Mouse (Mus musculus): ENCODE results near the gene Slc36a2. TPM values are rescaled to one million over a fixed set of nuclear protein-coding genes. Genes with fewer than 3 reads are reported as not detected.

Slc36a2 gene
- polyA plus RNA-seq, 1 experiment: 0.03 TPM

- no peaks in the 10 kb centered on the region; the same call in 1 of the 2 replicates for H3K36me3 ChIP-seq (ENCODE audit: control insufficient read depth)
- TF ChIP-seq TAL1 (IDR thresholded peaks at IDR 0.05; ENCODE audit: low read length) (no peak), GATA1 (IDR thresholded peaks at IDR 0.05; ENCODE audit: low read length) (no peak)
- H3K27me3 ChIP-seq (ENCODE audit: control insufficient read depth): no peaks in the 10 kb centered on the region
- H3K9me3 ChIP-seq (ENCODE audit: control insufficient read depth, low read length): no peaks in the 10 kb centered on the region
- no peaks in the 10 kb centered on the region for H3K4me1 ChIP-seq (ENCODE audit: control insufficient read depth)
- no peak overlapping the region for H3K4me3 ChIP-seq (replicated peaks)
Observed at GRCm38 (mm10) chr11:55170501-55170900, 14.4 kb downstream of the Slc36a2 start.

- TF ChIP-seq GATA1 (IDR thresholded peaks at IDR 0.05; ENCODE audit: low read length) (no peak), TAL1 (IDR thresholded peaks at IDR 0.05; ENCODE audit: low read length) (no peak)
- Histone ChIP-seq H3K27me3 (ENCODE audit: control insufficient read depth) (no peaks in the 10 kb centered on the region), H3K4me3 (replicated peaks) (no peak overlapping the region), H3K36me3 (ENCODE audit: control insufficient read depth) (no peaks in the 10 kb centered on the region; the same call in 1 of the 2 replicates), H3K9me3 (ENCODE audit: control insufficient read depth, low read length) (no peaks in the 10 kb centered on the region), H3K4me1 (ENCODE audit: control insufficient read depth) (no peaks in the 10 kb centered on the region)
Observed at GRCm38 (mm10) chr11:55168914-55169313, 16.0 kb downstream of the Slc36a2 start.

GRCm38 (mm10) chr11:55168504-55168903 lies 16.4 kb downstream of the Slc36a2 start:
- Histone ChIP-seq H3K4me3 (replicated peaks) (no peak overlapping the region), H3K27me3 (ENCODE audit: control insufficient read depth) (no peaks in the 10 kb centered on the region), H3K36me3 (ENCODE audit: control insufficient read depth) (no peaks in the 10 kb centered on the region; the same call in 1 of the 2 replicates), H3K9me3 (ENCODE audit: control insufficient read depth, low read length) (no peaks in the 10 kb centered on the region), H3K4me1 (ENCODE audit: control insufficient read depth) (no peaks in the 10 kb centered on the region)
- no peak for TF ChIP-seq GATA1 (IDR thresholded peaks at IDR 0.05; ENCODE audit: low read length)
- TF ChIP-seq TAL1 (IDR thresholded peaks at IDR 0.05; ENCODE audit: low read length): no peak

GRCm38 (mm10) chr11:55165748-55166147 lies 19.1 kb downstream of the Slc36a2 start:
- Histone ChIP-seq H3K4me1 (ENCODE audit: control insufficient read depth) (no peaks in the 10 kb centered on the region; the same call in 1 of the 2 replicates), H3K4me3 (replicated peaks) (no peak overlapping the region), H3K27me3 (ENCODE audit: control insufficient read depth) (no peaks in the 10 kb centered on the region), H3K9me3 (ENCODE audit: control insufficient read depth, low read length) (no peaks in the 10 kb centered on the region), H3K36me3 (ENCODE audit: control insufficient read depth) (peaks cover 3% of the 10 kb centered on the region; the same call in 1 of the 2 replicates)
- TF ChIP-seq TAL1 (IDR thresholded peaks at IDR 0.05; ENCODE audit: low read length) (no peak), GATA1 (IDR thresholded peaks at IDR 0.05; ENCODE audit: low read length) (no peak)

DNA sequence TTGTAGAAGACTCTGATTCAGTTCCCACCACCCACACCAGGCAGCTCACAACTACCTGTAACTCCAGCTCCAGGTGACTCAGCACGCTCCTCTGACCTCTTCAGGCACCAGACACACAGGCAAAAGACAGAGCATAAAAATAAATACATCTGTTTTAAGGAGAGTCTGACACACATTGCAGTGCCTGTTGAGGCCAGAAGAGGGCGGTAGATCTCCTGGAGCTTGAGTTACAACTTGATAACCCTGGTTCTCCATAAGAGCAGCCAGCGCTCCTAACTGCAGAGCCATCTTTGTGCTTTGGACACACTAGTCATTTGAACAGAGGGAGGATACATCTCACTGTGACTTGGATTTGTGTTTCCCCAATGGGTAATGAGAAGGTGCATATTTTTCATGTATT lies 20.2 kb downstream of the Slc36a2 start:
- TF ChIP-seq GATA1 (IDR thresholded peaks at IDR 0.05; ENCODE audit: low read length) (no peak), TAL1 (IDR thresholded peaks at IDR 0.05; ENCODE audit: low read length) (no peak)
- Histone ChIP-seq H3K36me3 (ENCODE audit: control insufficient read depth) (peaks cover 3% of the 10 kb centered on the region; the same call in 1 of the 2 replicates), H3K27me3 (ENCODE audit: control insufficient read depth) (no peaks in the 10 kb centered on the region), H3K9me3 (ENCODE audit: control insufficient read depth, low read length) (no peaks in the 10 kb centered on the region), H3K4me3 (replicated peaks) (no peak overlapping the region), H3K4me1 (ENCODE audit: control insufficient read depth) (no peaks in the 10 kb centered on the region; the same call in 1 of the 2 replicates)

- TF ChIP-seq GATA1 (IDR thresholded peaks at IDR 0.05; ENCODE audit: low read length): no peak
- H3K4me3 ChIP-seq (replicated peaks): no peak overlapping the region
- no peaks in the 10 kb centered on the region for H3K9me3 ChIP-seq (ENCODE audit: control insufficient read depth, low read length)
- H3K27me3 ChIP-seq (ENCODE audit: control insufficient read depth): no peaks in the 10 kb centered on the region
- peaks cover 3% of the 10 kb centered on the region; the same call in 1 of the 2 replicates for H3K36me3 ChIP-seq (ENCODE audit: control insufficient read depth)
- H3K4me1 ChIP-seq (ENCODE audit: control insufficient read depth): no peaks in the 10 kb centered on the region; the same call in 1 of the 2 replicates
Observed at GRCm38 (mm10) chr11:55162670-55163069, 22.2 kb downstream of the Slc36a2 start.

DNA sequence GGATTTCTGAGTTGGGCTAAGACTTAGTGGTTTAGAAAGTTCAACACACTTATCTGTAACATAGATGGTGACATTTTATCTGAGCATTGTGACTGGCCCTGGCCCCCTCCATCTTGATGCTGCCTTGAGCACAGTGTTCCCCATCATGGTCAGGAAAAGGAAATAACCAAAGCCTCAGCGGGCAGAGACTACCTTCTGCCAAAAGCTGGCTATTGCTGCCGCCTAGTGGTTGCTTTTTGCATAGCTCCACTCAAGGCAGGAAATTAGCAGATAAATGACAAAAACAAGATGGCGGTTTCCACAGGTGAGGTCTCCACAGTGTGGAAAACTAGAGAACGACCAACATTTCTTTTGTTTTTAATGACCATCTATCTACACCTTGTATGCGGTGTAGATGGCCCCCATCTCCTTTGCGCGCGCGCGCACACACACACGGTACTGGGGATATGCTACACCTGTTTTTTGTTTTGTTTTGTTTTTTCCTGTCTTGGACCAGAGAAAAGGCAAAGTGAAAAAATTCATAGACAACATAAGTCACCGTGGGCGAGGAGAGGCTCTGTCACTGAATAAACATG lies 26.0 kb downstream of the Slc36a2 start:
- Histone ChIP-seq H3K36me3 (ENCODE audit: control insufficient read depth) (peaks cover 3% of the 10 kb centered on the region; the same call in 1 of the 2 replicates), H3K4me1 (ENCODE audit: control insufficient read depth) (no peaks in the 10 kb centered on the region; the same call in 1 of the 2 replicates), H3K4me3 (replicated peaks) (no peak overlapping the region), H3K9me3 (ENCODE audit: control insufficient read depth, low read length) (no peaks in the 10 kb centered on the region), H3K27me3 (ENCODE audit: control insufficient read depth) (no peaks in the 10 kb centered on the region)
- TF ChIP-seq TAL1 (IDR thresholded peaks at IDR 0.05; ENCODE audit: low read length): no peak
- TF ChIP-seq GATA1 (IDR thresholded peaks at IDR 0.05; ENCODE audit: low read length): no peak

GRCm38 (mm10) chr11:55155070-55155421 lies 29.8 kb downstream of the Slc36a2 start:
- H3K9me3 ChIP-seq (ENCODE audit: control insufficient read depth, low read length): no peaks in the 10 kb centered on the region
- no peaks in the 10 kb centered on the region for H3K4me1 ChIP-seq (ENCODE audit: control insufficient read depth)
- H3K36me3 ChIP-seq (ENCODE audit: control insufficient read depth): no peaks in the 10 kb centered on the region
- TF ChIP-seq GATA1 (IDR thresholded peaks at IDR 0.05; ENCODE audit: low read length) (no peak), TAL1 (IDR thresholded peaks at IDR 0.05; ENCODE audit: low read length) (no peak)
- H3K4me3 ChIP-seq (replicated peaks): no peak overlapping the region
- no peaks in the 10 kb centered on the region for H3K27me3 ChIP-seq (ENCODE audit: control insufficient read depth)

DNA sequence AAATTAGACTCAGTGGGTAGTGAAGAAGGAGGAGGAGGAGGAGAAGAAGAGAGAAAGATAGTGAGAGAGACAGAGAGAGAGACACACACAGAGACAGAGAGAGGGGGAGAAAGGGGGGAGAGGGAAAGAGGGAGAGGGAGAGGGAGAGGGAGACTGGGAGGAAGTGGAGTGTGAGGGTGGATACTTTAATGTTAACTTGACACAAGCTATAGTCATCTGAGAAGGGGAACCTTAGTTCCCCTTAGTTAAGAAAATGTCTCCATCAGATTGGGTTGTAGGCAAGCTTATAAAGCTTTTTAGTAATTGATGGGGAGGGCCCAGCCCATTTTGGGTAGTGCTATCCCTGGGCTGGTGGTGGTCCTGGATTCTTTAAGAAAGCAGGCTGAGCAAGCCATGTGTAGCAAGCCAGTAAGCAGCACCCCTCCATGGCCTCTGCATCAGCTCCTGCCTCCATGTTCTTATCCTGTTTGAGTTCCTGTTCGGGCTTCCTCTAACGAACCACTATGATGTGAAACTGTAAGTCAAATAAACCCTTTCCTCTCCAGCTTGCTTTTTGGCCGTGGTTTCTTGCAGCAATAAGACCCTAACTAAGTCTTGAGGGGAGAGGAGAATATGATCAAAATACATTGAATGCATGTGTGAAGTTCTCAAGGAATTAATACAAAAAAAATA lies 30.3 kb downstream of the Slc36a2 start:
- H3K4me1 ChIP-seq (ENCODE audit: control insufficient read depth): no peaks in the 10 kb centered on the region
- H3K27me3 ChIP-seq (ENCODE audit: control insufficient read depth): no peaks in the 10 kb centered on the region
- TF ChIP-seq TAL1 (IDR thresholded peaks at IDR 0.05; ENCODE audit: low read length): no peak
- no peak for TF ChIP-seq GATA1 (IDR thresholded peaks at IDR 0.05; ENCODE audit: low read length)
- no peaks in the 10 kb centered on the region for H3K36me3 ChIP-seq (ENCODE audit: control insufficient read depth)
- no peak overlapping the region for H3K4me3 ChIP-seq (replicated peaks)
- no peaks in the 10 kb centered on the region for H3K9me3 ChIP-seq (ENCODE audit: control insufficient read depth, low read length)
